Mouse (Mus musculus): ENCODE measurements at regions not wholly inside any gene's neighbourhood (a gene's known extent, or its start where the extent isn't known, plus 50 kb on each side); places are given as distances from the start of the nearest gene placed in this dataset.

DNA sequence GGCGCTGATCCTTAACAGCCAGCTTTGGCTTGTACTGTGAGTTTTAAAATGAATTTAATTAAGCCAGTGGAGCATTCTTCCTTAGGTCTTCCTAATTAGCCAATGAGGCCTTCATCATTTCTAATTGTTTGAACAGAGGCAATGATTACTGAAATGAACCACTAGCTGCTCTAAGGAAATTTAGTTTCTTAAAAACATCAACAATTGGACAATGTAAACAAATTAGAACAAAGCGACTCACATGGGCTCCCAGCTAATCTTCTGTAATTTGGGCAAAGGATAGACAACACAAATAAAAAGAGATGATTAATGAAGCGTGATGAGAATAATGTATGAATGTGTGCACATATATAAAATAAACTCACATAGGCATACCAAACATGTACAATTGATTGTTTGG, 1011.4 kb upstream of the Igfbp7 start:
- Histone ChIP-seq H3K4me1 (ENCODE audit: insufficient read depth) (no peaks in the 10 kb centered on the region), H3K27me3 (ENCODE audit: insufficient read depth, low read length) (no peaks in the 10 kb centered on the region), H3K9ac (no peak overlapping the region), H3K27ac (ENCODE audit: low read depth) (no peak overlapping the region), H3K4me2 (no peak overlapping the region), H3K9me3 (ENCODE audit: low read depth, low read length) (no peaks in the 10 kb centered on the region), H3K4me3 (ENCODE audit: low read depth, low read length) (no peak overlapping the region), H3K36me3 (ENCODE audit: insufficient read depth) (no peaks in the 10 kb centered on the region)
- TF ChIP-seq CTCF (IDR thresholded peaks at IDR 0.05; ENCODE audit: low read depth), result no peak
- ATAC-seq (ENCODE audit: insufficient read depth), result no peak
- WGBS, result 65% methylated on average over 3 of the region's 3 CpGs
- DNase-seq, result peak; percentile 11

DNA sequence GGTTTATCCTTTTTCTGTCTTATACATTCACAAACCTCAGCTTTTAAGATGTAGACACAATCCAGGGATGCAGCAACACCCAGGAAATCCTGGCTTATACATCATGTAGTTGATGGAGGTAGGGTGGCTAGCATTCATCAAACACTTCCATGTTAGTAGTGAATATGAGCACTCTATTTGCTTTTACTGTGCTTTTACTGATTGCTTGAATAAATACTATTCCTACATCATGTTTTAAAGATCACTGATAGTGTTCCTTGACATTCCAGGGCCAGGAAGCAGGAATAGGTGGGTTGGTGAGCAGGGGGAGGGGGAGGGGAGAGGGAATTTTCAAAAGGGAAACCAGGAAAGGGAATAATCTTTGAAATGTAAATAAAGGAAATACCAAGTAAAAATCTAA, 998.5 kb upstream of the Igfbp7 start:
- Histone ChIP-seq H3K36me3 (ENCODE audit: insufficient read depth) (no peaks in the 10 kb centered on the region), H3K27me3 (ENCODE audit: insufficient read depth, low read length) (no peaks in the 10 kb centered on the region), H3K9ac (no peak overlapping the region), H3K27ac (ENCODE audit: low read depth) (no peak overlapping the region), H3K4me1 (ENCODE audit: insufficient read depth) (no peaks in the 10 kb centered on the region), H3K4me2 (no peak overlapping the region), H3K4me3 (ENCODE audit: low read depth, low read length) (no peak overlapping the region), H3K9me3 (ENCODE audit: low read depth, low read length) (no peaks in the 10 kb centered on the region)
- ATAC-seq (ENCODE audit: insufficient read depth) (no peak), DNase-seq (no peak)
- no peak for TF ChIP-seq CTCF (IDR thresholded peaks at IDR 0.05; ENCODE audit: low read depth)

DNA sequence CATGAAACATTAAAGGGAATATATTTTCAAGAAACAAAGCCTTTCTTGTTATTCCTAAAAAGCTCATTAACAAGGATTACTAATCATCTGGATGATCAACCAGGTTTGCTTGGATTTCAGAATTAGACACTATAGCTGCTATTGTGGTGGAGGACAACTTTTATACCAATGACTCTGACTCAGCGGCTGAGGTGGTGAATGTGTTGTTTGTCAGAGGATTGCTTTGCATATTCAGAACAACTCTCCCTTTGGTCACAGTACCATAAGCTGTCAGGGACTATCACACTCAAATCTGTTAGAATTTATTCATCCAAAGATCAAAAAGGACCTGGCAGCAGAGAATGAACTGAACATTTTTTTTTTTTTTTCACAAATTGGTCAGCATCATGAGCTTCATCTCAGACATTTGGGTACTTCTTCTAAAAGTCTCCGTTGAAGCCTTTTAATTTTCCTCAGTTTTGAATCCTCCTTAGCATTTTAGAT, 994.4 kb upstream of the Igfbp7 start:
- H3K36me3 ChIP-seq (ENCODE audit: insufficient read depth), result no peaks in the 10 kb centered on the region
- DNase-seq, result no peak
- no peaks in the 10 kb centered on the region for H3K4me1 ChIP-seq (ENCODE audit: insufficient read depth)
- H3K9ac ChIP-seq, result no peak overlapping the region
- WGBS, result 80% methylated on average over 2 of the region's 2 CpGs
- no peak overlapping the region for H3K4me2 ChIP-seq
- no peaks in the 10 kb centered on the region for H3K9me3 ChIP-seq (ENCODE audit: low read depth, low read length)
- H3K4me3 ChIP-seq (ENCODE audit: low read depth, low read length), result no peak overlapping the region
- no peaks in the 10 kb centered on the region for H3K27me3 ChIP-seq (ENCODE audit: insufficient read depth, low read length)
- no peak for TF ChIP-seq CTCF (IDR thresholded peaks at IDR 0.05; ENCODE audit: low read depth)
- no peak for ATAC-seq (ENCODE audit: insufficient read depth)
- no peak overlapping the region for H3K27ac ChIP-seq (ENCODE audit: low read depth)

DNA sequence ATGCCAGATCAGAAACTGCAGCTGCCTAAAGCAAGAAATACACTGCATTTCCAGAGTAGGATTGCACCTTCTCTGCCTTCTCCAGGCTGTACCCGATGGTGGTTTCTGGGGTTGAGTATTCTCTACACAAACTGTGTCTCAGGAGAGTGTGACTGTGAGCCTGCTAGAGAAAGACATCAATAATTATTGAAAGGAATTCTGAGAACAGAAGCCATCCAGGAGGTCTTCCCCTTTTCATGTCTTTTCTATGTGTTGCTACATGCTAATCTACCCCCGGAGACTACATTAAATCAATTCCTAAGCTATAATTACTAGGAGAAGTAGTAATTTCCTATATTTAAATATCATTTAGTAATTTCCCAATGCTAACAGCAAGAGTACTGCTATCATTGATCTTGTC, 985.5 kb upstream of the Igfbp7 start:
- no peak overlapping the region for H3K4me3 ChIP-seq (ENCODE audit: low read depth, low read length)
- H3K9ac ChIP-seq, result no peak overlapping the region
- H3K4me1 ChIP-seq (ENCODE audit: insufficient read depth), result no peaks in the 10 kb centered on the region
- TF ChIP-seq CTCF (IDR thresholded peaks at IDR 0.05; ENCODE audit: low read depth), result no peak
- no peaks in the 10 kb centered on the region for H3K9me3 ChIP-seq (ENCODE audit: low read depth, low read length)
- H3K4me2 ChIP-seq, result no peak overlapping the region
- H3K27me3 ChIP-seq (ENCODE audit: insufficient read depth, low read length), result no peaks in the 10 kb centered on the region
- H3K36me3 ChIP-seq (ENCODE audit: insufficient read depth), result no peaks in the 10 kb centered on the region
- ATAC-seq (ENCODE audit: insufficient read depth), result no peak
- DNase-seq, result no peak
- 85% methylated on average over 2 of the region's 2 CpGs for WGBS
- H3K27ac ChIP-seq (ENCODE audit: low read depth), result no peak overlapping the region

All from lung, embryonic 14.5 days (tissue).